ENCODE assay signal across 8 mouse cellular contexts in genomic region chr1:132880161-132881005, GRCm38 (mm10). TPM values are rescaled to one million over a fixed set of nuclear protein-coding genes. Genes with fewer than 3 reads are reported as not detected.
DNase-seq lines count a peak whose midpoint lies in the region; ATAC-seq and TF ChIP-seq lines count a peak whose summit lies in the region.

Lrrn2 (plus strand) TSS chr1:132880273.

- H3K4me2 ChIP-seq in hindbrain, embryonic 15.5 days = peak within 1 kb of the TSS; percentile 87
- peak within 1 kb of the TSS; percentile 88 for H3K4me2 ChIP-seq in midbrain, postnatal 0 days (ENCODE audit: low read depth, low read length, poor library complexity, severe bottlenecking)

- H3K9me3 ChIP-seq in hindbrain, embryonic 15.5 days = no peaks in the 10 kb centered on the region
- H3K9me3 ChIP-seq in midbrain, postnatal 0 days (ENCODE audit: low read length) = no peaks in the 10 kb centered on the region

- H3K36me3 ChIP-seq in hindbrain, embryonic 15.5 days = no peaks in the 10 kb centered on the region
- no peaks in the 10 kb centered on the region; the same call in 1 of the 2 replicates for H3K36me3 ChIP-seq in midbrain, postnatal 0 days (ENCODE audit: insufficient read depth, low read length)

- H3K9ac ChIP-seq in hindbrain, embryonic 15.5 days = peak within 1 kb of the TSS; percentile 90
- H3K9ac ChIP-seq in midbrain, postnatal 0 days (replicated peaks; ENCODE audit: low read length, poor library complexity, severe bottlenecking) = peak within 1 kb of the TSS; percentile 89

- H3K4me1 ChIP-seq in hindbrain, embryonic 15.5 days (replicated peaks) = peaks cover 48% of the 10 kb centered on the region
- peaks cover 13% of the 10 kb centered on the region for H3K4me1 ChIP-seq in midbrain, postnatal 0 days (ENCODE audit: insufficient read depth, low read length)

- ATAC-seq in hindbrain, embryonic 15.5 days (ENCODE audit: low FRiP score, low read depth) = peak; percentile 88
- ATAC-seq in midbrain, postnatal 0 days (ENCODE audit: low FRiP score) = peak; percentile 78

- DNase-seq in gastrocnemius, adult 2 months = peak; percentile 47
- DNase-seq in gastrocnemius, adult 18-20 months (ENCODE audit: low spot score) = no peak
- peak; percentile 85 to 88 for DNase-seq in cerebellum, postnatal 10 days
- DNase-seq in frontal cortex, postnatal 10 days (ENCODE audit: low spot score in 2 of 2) = peak; percentile 74 to 75
- peak; percentile 82 for DNase-seq in left cerebral cortex, postnatal 4 days
- DNase-seq in midbrain, postnatal 0 days (ENCODE audit: low spot score) = peak; percentile 81
- DNase-seq in urinary bladder, postnatal 14 days (ENCODE audit: low spot score) = peak; percentile 21

- peak within 1 kb of the TSS; percentile 77 for H3K4me3 ChIP-seq in gastrocnemius, adult 2 months
- H3K4me3 ChIP-seq in hindbrain, embryonic 15.5 days = peak within 1 kb of the TSS; percentile 88
- peak within 1 kb of the TSS; percentile 91 for H3K4me3 ChIP-seq in midbrain, postnatal 0 days (ENCODE audit: low read depth, low read length)

- peak within 1 kb of the TSS; percentile 40; the same call in 1 of the 2 replicates for H3K27ac ChIP-seq in gastrocnemius, adult 2 months
- H3K27ac ChIP-seq in hindbrain, embryonic 15.5 days (replicated peaks) = peak within 1 kb of the TSS; percentile 92
- peak within 1 kb of the TSS; percentile 92 for H3K27ac ChIP-seq in midbrain, postnatal 0 days (ENCODE audit: low read depth, low read length)

- WGBS in hindbrain, embryonic 15.5 days = under 1% methylated on average over 65 of the region's 80 CpGs
- WGBS in midbrain, postnatal 0 days = under 1% methylated on average over 69 of the region's 80 CpGs

- no peaks in the 10 kb centered on the region for H3K27me3 ChIP-seq in hindbrain, embryonic 15.5 days
- no peaks in the 10 kb centered on the region for H3K27me3 ChIP-seq in midbrain, postnatal 0 days (ENCODE audit: insufficient read depth, low read length)

- intact Hi-C loops in gastrocnemius, adult 2 months (cut with DNase I) = no loop called here
- intact Hi-C loops in left cerebral cortex, postnatal 4 days (cut with DNase I) = loop anchor here (5.0 kb wide), 2 partner anchors 97 to 123 kb away; no protein-coding TSS in a partner anchor

- TF ChIP-seq CTCF in gastrocnemius, adult 2 months (IDR thresholded peaks at IDR 0.05) = no peak
- TF ChIP-seq CTCF in midbrain, postnatal 0 days (IDR thresholded peaks at IDR 0.05) = no peak

RNA-seq across cellular contexts. Expression of gene Lrrn2, which starts in this region (rescaled TPM):
- total RNA-seq in gastrocnemius, adult 2 months (2021) = under 1 TPM; 0.33 to 0.73 TPM
- total RNA-seq in gastrocnemius, adult 18-20 months (2021) = under 1 TPM; 0.32 to 0.57 TPM
- 49.3 and 58.4 TPM in 2 replicates for polyA plus RNA-seq in hindbrain, embryonic 15.5 days (2015; fragmentation: Nextera tagmentation; extraction: Ambion mirVana)
- 100 to 1,000 TPM; 101 to 117 TPM for total RNA-seq in left cerebral cortex, postnatal 4 days (2021)
- 44.6 and 48.9 TPM in 2 replicates for total RNA-seq in midbrain, postnatal 0 days (2014; rRNA removed)
- 74.4 and 76.6 TPM in 2 replicates for polyA plus RNA-seq in midbrain, postnatal 0 days (2015; fragmentation: Nextera tagmentation; extraction: Ambion mirVana)

Comparison
In these comparisons a context has a peak if more than half of its experiments do, and no peak if none do; other contexts are left out.
1. RNA of gene Lrrn2 (total RNA-seq): 101 to 117 TPM in left cerebral cortex, postnatal 4 days and 44.6 to 48.9 TPM in midbrain, postnatal 0 days; 0.33 to 0.73 TPM in gastrocnemius, adult 2 months and 0.32 to 0.57 TPM in gastrocnemius, adult 18-20 months; every median in the first group is over 10 times any median in the second.
2. Peak in DNase-seq, H3K4me3 ChIP-seq and H3K27ac ChIP-seq in gastrocnemius, adult 2 months; RNA of the gene not detected or under 1 TPM.
3. H3K27ac ChIP-seq: peak in every context shown above with its lines; median percentile 92 in hindbrain, embryonic 15.5 days; 92 in midbrain, postnatal 0 days; 40 in gastrocnemius, adult 2 months.
4. Peak in every context shown above with its lines, with median percentiles within 50 percentile points of each other: H3K4me3 ChIP-seq.